Mouse (Mus musculus): ENCODE results near the gene Tlx1. TPM values are rescaled to one million over a fixed set of nuclear protein-coding genes. Genes with fewer than 3 reads are reported as not detected.

Tlx1 gene
- polyA plus RNA-seq, 1 experiment from 2014 or later: 1.7 TPM

GRCm38 (mm10) chr19:45194651-45195050 is 44.2 kb downstream of the Tlx1 start:
- DNase-seq (ENCODE audit: low spot score) (no peak), ATAC-seq (ENCODE audit: low read depth) (no peak)
- no peak overlapping the region for H3K4me3 ChIP-seq (ENCODE audit: low read depth, low read length)
- no peaks in the 10 kb centered on the region for H3K27me3 ChIP-seq (replicated peaks; ENCODE audit: control insufficient read depth, insufficient read depth, low read length)
- no peak overlapping the region for H3K27ac ChIP-seq (replicated peaks; ENCODE audit: low read depth, low read length)
- H3K9ac ChIP-seq (ENCODE audit: low read depth, low read length): no peak overlapping the region
- no peaks in the 10 kb centered on the region for H3K36me3 ChIP-seq (ENCODE audit: control insufficient read depth, insufficient read depth, low read length)
- WGBS: 56% methylated on average over 4 of the region's 4 CpGs
- no peak overlapping the region for H3K4me2 ChIP-seq (ENCODE audit: low read depth, low read length)
- H3K4me1 ChIP-seq (ENCODE audit: control insufficient read depth, insufficient read depth, low read length): no peaks in the 10 kb centered on the region
- H3K9me3 ChIP-seq (ENCODE audit: control insufficient read depth, low read length): peaks cover 9% of the 10 kb centered on the region; the same call in 1 of the 2 replicates

GRCm38 (mm10) chr19:45196967-45197366 is 46.5 kb downstream of the Tlx1 start:
- DNase-seq (ENCODE audit: low spot score) (no peak), ATAC-seq (ENCODE audit: low read depth) (no peak)
- Histone ChIP-seq H3K27me3 (replicated peaks; ENCODE audit: control insufficient read depth, insufficient read depth, low read length) (no peaks in the 10 kb centered on the region), H3K36me3 (ENCODE audit: control insufficient read depth, insufficient read depth, low read length) (no peaks in the 10 kb centered on the region), H3K9ac (ENCODE audit: low read depth, low read length) (no peak overlapping the region), H3K9me3 (ENCODE audit: control insufficient read depth, low read length) (peaks cover 9% of the 10 kb centered on the region; the same call in 1 of the 2 replicates), H3K4me2 (ENCODE audit: low read depth, low read length) (no peak overlapping the region), H3K27ac (replicated peaks; ENCODE audit: low read depth, low read length) (no peak overlapping the region), H3K4me3 (ENCODE audit: low read depth, low read length) (no peak overlapping the region), H3K4me1 (ENCODE audit: control insufficient read depth, insufficient read depth, low read length) (no peaks in the 10 kb centered on the region)
- 88% methylated on average over 8 of the region's 8 CpGs for WGBS

- Histone ChIP-seq H3K4me1 (ENCODE audit: control insufficient read depth, insufficient read depth, low read length) (peaks cover 6% of the 10 kb centered on the region; the same call in 1 of the 2 replicates), H3K9me3 (ENCODE audit: control insufficient read depth, low read length) (no peaks in the 10 kb centered on the region), H3K27me3 (replicated peaks; ENCODE audit: control insufficient read depth, insufficient read depth, low read length) (0 out of 2 replicates have a peak, but pooled peaks cover 4% of the 10 kb centered on the region), H3K4me3 (ENCODE audit: low read depth, low read length) (no peak overlapping the region), H3K9ac (ENCODE audit: low read depth, low read length) (no peak overlapping the region), H3K27ac (replicated peaks; ENCODE audit: low read depth, low read length) (no peak overlapping the region), H3K36me3 (ENCODE audit: control insufficient read depth, insufficient read depth, low read length) (no peaks in the 10 kb centered on the region), H3K4me2 (ENCODE audit: low read depth, low read length) (no peak overlapping the region)
- 77% methylated on average over 3 of the region's 3 CpGs for WGBS
- ATAC-seq (ENCODE audit: low read depth): no peak
- no peak for DNase-seq (ENCODE audit: low spot score)
Measured at GRCm38 (mm10) chr19:45205311-45206105, 55.0 kb downstream of the Tlx1 start.

Other genes starting within 250 kb of the Tlx1 start
- gene Slf2, start 219.5 kb upstream of the Tlx1 start, polyA plus RNA-seq (2014; fragmentation: Nextera tagmentation; extraction: Ambion mirVana): 38.4 and 41.8 TPM in 2 replicates
- gene Sema4g, start 161.6 kb upstream of the Tlx1 start, polyA plus RNA-seq (2014; fragmentation: Nextera tagmentation; extraction: Ambion mirVana): 2.9 and 4.3 TPM in 2 replicates
- gene Twnk, start 145.0 kb upstream of the Tlx1 start, polyA plus RNA-seq (2014; fragmentation: Nextera tagmentation; extraction: Ambion mirVana): 10.5 and 11.2 TPM in 2 replicates
- 47.4 and 49.2 TPM in 2 replicates for gene Mrpl43, start 144.2 kb upstream of the Tlx1 start, polyA plus RNA-seq (2014; fragmentation: Nextera tagmentation; extraction: Ambion mirVana)
- 51.2 and 56.1 TPM in 2 replicates for gene Lzts2, start 136.3 kb upstream of the Tlx1 start, polyA plus RNA-seq (2014; fragmentation: Nextera tagmentation; extraction: Ambion mirVana)
- 0.32 and 0.67 TPM in 2 replicates for gene Pdzd7, start 105.0 kb upstream of the Tlx1 start, polyA plus RNA-seq (2014; fragmentation: Nextera tagmentation; extraction: Ambion mirVana)
- 28.1 and 31.1 TPM in 2 replicates for gene Sfxn3, start 103.2 kb upstream of the Tlx1 start, polyA plus RNA-seq (2014; fragmentation: Nextera tagmentation; extraction: Ambion mirVana)
- 51.5 and 64.9 TPM in 2 replicates for gene Kazald1, start 75.4 kb upstream of the Tlx1 start, polyA plus RNA-seq (2014; fragmentation: Nextera tagmentation; extraction: Ambion mirVana)
- gene Lbx1, start 85.1 kb downstream of the Tlx1 start, polyA plus RNA-seq (2014; fragmentation: Nextera tagmentation; extraction: Ambion mirVana): 1.6 and 2.0 TPM in 2 replicates
- 44.6 and 45.0 TPM in 2 replicates for gene Btrc, start 213.1 kb downstream of the Tlx1 start, polyA plus RNA-seq (2014; fragmentation: Nextera tagmentation; extraction: Ambion mirVana)

Measured in embryonic facial prominence, embryonic 14.5 days (tissue).